Mouse (Mus musculus) MEL-GATA-1-ER (cell line): ENCODE results near the gene Ccdc107.

ENCODE experiments used
- DNase-seq: peaks from one replicate; pipeline ENCODE4 v3.0.0-alpha.2; 2012; ENCODE audit warnings: low read depth; ENCODE audit errors: extremely low read depth

The Ccdc107 gene

GRCm38 (mm10) chr4:43492821-43493185, at the start of gene Ccdc107:
Gene Ccdc107, plus strand, starts transcription at chr4:43492900.
- DNase-seq, result peak; percentile 96

GRCm38 (mm10) chr4:43443511-43443910, 49.2 kb upstream of the Ccdc107 start:
- DNase-seq, result no peak

GRCm38 (mm10) chr4:43447251-43447650, 45.4 kb upstream of the Ccdc107 start:
- DNase-seq, result no peak

GRCm38 (mm10) chr4:43448554-43448953, 44.1 kb upstream of the Ccdc107 start:
- no peak for DNase-seq

- DNase-seq, result no peak
Observed at GRCm38 (mm10) chr4:43452315-43452714, 40.4 kb upstream of the Ccdc107 start.

GRCm38 (mm10) chr4:43453413-43453812, 39.3 kb upstream of the Ccdc107 start:
- no peak for DNase-seq

- no peak for DNase-seq
Observed at GRCm38 (mm10) chr4:43454041-43454836, 38.5 kb upstream of the Ccdc107 start, which contains the start of gene Cd72. Gene Cd72, minus strand, starts transcription at chr4:43454628.

GRCm38 (mm10) chr4:43456470-43456869, 36.2 kb upstream of the Ccdc107 start:
- no peak for DNase-seq

GRCm38 (mm10) chr4:43457124-43457523, 35.6 kb upstream of the Ccdc107 start:
- no peak for DNase-seq

GRCm38 (mm10) chr4:43463102-43463501, 29.6 kb upstream of the Ccdc107 start:
- no peak for DNase-seq

GRCm38 (mm10) chr4:43465935-43466334, 26.8 kb upstream of the Ccdc107 start:
- no peak for DNase-seq

GRCm38 (mm10) chr4:43466872-43467271, 25.8 kb upstream of the Ccdc107 start:
- DNase-seq, result no peak

- no peak for DNase-seq
Observed at GRCm38 (mm10) chr4:43470301-43470700, 22.4 kb upstream of the Ccdc107 start.

- no peak for DNase-seq
Observed at GRCm38 (mm10) chr4:43473636-43474035, 19.1 kb upstream of the Ccdc107 start.

- no peak for DNase-seq
Observed at GRCm38 (mm10) chr4:43476604-43477003, 16.1 kb upstream of the Ccdc107 start.

GRCm38 (mm10) chr4:43477857-43478533, 14.7 kb upstream of the Ccdc107 start:
- peak; percentile 89 for DNase-seq

- DNase-seq, result no peak
Observed at GRCm38 (mm10) chr4:43478534-43478858, 14.2 kb upstream of the Ccdc107 start.

- peak; percentile 73 for DNase-seq
Observed at GRCm38 (mm10) chr4:43478906-43479832, 13.5 kb upstream of the Ccdc107 start.

- DNase-seq, result no peak
Observed at GRCm38 (mm10) chr4:43480985-43481384, 11.7 kb upstream of the Ccdc107 start.

GRCm38 (mm10) chr4:43481894-43482456, 10.7 kb upstream of the Ccdc107 start:
- no peak for DNase-seq

GRCm38 (mm10) chr4:43482591-43482990, 10.1 kb upstream of the Ccdc107 start:
- DNase-seq, result no peak
